Mouse (Mus musculus) adrenal gland, postnatal 25 days (tissue): ENCODE measurements around the gene Cngb1. TPM values are rescaled to one million over a fixed set of nuclear protein-coding genes. Genes with fewer than 3 reads are reported as not detected.

Experiments used
- DNase-seq: peaks from one replicate; pipeline ENCODE4 v3.0.0; 2021; ENCODE audit warnings: mixed read lengths
- long read RNA-seq: library from polyadenylated mRNA; stranded (forward); transcript quantifications from one replicate; pipeline ENCODE4 v2.0.0, GENCODE M21; 2021
- total RNA-seq: library from RNA; stranded (reverse); gene quantifications from 2 replicates; pipeline ENCODE4 v1.2.3, GENCODE M21; 2021

Gene Cngb1
- total RNA-seq: 0.52 and 1.6 TPM in 2 replicates
- long read RNA-seq, partial matches to known transcripts: 0 of 2 reads
- long read RNA-seq, other reads (novel, unspliced or antisense): 1 of 2 reads

DNA sequence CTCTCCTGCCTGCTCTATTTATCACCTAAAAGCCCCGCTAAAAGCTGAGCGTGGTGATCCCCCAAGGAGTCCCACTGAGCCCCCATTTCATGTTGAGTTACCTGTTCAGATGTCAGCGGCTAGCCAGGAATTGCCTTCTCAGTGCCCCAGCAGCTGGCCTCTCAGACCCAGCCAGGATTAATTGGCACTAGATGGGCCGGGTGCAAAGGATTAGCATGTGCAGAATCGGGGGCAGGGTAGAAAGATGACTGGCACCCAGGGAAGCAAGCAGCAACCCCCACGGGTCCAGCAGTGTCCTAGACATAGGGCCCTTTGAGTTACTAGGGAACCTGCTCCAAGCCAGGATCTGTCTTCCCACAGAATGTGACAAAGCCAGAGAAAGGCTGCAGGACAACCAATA is at the start of gene Cngb1:
Cngb1 (minus strand) TSS at position 155 of the 400 bp plus-strand sequence.
- DNase-seq: no peak

DNA sequence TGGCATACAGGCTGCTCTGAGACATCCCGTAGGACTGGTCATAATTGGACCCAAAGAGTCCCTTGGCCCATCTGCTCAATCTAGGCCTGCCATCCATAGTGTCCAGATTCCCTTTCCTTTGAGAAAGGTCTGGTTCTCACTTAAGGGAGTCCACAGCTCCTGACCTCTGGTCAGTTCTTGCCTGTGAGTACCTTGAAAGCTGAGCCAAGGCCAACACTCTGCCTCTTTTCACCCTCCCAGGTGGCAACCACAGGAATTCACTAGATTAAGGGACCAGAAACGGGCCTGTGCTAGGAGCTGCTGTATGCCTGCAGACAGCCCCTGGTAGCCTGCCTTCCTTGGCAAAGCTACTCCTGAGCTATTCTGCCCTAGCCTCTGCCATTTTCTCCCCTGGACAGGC is 48.2 kb upstream of the Cngb1 start:
- no peak for DNase-seq

DNA sequence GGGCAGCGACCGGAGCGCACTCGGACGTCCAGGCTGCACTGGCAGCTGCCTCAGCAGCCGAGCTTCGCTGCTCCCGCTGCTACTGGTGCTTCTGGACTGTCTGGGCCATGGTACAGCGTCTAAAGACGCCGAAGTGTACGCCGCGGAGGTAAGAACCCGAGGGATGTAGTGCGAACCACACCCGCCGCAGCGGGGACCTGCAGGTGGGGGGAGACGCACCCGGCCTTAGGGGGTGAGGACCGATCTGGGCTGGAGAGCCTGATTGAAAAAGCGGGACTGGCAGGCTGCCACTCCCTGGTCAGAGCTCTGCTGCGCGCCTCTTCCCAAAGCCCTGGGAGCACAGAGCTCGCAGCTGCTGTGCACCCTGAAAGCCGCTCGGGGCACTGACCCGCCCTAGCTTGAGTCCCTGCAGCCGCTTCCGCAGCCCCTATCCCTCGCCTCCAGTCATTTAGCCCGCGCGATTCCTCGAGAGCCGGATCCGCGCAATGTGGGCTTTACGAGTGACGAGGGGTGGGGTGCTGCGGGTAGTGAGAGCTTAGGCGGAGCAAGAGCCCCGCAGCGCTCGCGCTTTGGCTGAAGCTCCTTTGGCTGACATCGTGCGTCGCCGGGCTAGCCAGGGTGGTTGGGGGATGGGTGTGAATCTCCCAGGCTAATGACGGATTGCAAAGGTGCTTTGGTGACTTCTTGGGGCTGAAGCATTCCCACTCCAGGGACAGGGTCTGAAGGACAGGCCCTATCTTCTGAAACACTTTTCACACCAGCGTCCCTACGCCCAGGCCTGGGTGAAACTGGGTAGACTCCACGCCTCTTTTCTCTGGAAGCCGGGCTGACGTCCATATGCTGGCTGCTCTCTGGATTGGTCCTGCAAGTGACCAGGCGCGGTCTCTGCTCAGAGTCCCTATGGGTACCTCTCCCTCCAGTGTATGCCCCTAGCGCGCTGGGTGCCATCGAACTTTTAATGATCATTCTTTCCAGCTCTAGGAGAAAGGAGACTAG is 46.8 kb upstream of the Cngb1 start:
- DNase-seq: peak; percentile 60

DNA sequence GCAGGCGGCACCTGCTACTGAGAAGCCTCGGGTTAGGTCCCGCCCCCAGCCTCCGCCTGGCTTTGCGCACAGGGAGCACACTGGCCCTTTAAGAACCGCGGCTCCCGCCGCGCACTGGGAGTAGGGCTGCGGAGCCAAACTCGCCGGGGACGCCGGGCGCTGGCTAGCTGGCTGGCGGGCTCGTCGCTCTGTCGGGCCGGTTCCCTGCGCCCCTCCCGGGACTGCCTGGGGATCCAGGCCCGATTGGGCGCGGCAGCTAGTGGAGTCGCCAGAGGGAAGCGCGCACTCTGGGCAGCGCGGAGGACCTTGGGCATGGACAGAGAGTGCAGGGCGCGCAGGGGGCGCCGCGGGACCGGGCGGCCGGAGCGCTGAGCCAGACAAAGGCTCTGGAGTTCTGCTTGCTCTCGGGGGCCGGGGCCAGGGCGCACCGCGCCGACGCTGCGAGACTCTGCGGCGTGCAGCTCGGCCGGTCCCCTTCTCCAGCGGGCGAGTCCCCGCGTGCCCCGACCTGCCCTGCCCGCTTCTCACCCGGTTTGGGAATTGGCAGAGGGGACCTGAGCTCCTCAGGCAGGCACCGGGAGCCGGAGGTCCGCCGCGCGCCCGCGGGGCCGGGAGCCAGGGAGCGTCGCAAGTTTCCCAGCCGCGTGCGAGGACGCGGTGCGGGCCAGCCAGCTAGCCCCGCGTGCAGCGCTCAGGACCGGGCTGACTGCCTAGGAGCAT is 45.9 kb upstream of the Cngb1 start, which contains the start of gene Mmp15:
Mmp15 (plus strand) TSS at position 118 of the 720 bp plus-strand sequence.
- DNase-seq: peak; percentile 81

DNA sequence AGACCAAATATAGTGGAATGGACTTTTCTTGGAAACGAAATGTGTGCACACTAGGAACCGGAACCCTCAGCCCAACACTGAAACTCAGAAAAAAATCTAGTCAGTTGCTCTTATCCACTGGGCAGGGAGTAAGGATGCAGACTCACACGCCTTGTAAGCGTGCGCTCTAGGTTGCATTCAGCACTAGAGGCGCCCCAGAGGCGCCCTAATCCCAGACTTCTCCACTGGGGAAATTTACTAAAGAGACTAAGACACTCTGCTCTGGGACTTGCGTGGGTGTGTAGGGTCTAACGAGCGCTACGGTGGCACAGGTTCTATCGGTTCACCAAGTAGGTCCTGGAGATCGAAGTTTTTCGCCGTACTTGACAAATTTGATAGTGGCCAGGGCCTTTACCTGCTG is 45.1 kb upstream of the Cngb1 start:
- no peak for DNase-seq

DNA sequence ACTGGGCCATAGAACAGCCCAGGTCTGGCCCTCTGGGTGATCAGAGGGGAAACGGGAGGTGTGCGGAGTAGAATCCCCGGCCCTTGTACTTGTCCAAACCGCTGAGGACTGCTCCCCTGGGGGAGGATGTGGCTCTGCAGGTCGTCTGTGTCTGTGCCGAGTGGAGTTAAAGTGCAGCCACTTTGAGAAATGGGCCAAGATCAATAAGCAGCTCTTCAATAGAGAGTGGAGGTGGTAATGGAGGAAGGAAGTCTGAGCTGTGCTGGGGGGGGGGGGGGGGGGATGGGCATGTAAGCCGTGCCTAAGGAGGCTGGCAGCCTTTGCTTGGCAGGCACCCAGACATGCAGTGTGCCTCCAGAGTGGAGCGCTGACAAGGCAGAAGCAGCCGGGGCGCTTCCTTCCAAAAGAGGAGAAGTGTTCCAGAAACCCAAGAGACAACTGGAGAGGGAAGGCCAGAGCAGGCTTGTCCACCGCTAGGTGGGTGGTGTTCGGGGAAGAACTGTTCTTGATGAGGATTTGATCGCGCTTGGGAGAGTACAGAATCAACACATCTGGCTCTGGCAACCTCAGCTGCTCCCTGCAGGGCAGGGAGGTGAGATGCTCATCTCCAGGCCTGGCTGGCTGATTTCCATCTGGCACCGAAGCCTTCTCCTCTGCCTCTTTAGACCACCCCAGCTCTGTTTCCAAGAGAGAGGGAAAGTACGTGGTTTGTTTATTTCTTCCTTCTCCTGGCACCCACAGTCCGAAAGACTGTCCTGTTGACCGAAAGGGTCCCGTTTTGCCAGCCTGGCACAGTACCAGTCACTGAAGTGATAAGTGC is 42.6 kb upstream of the Cngb1 start:
- peak; percentile 72 for DNase-seq

DNA sequence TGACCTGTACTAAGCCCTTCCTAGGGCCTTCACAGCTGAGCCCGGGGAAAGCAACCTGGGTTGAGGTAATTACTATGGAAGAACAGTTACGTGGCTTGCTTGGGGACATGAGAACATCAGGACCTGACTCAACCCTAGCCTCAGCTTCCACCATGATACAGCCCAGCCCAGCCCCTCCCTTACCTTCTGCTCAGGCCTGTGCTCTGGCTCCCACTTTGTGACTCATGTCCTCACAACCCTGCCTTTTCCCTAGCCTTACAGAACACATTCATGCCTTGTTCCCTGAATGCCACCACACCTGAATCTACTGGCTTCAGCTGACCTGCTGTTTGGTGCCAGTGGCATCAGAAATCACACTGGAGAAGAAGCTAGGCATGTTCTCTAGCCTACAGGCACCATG is 42.0 kb upstream of the Cngb1 start:
- no peak for DNase-seq

DNA sequence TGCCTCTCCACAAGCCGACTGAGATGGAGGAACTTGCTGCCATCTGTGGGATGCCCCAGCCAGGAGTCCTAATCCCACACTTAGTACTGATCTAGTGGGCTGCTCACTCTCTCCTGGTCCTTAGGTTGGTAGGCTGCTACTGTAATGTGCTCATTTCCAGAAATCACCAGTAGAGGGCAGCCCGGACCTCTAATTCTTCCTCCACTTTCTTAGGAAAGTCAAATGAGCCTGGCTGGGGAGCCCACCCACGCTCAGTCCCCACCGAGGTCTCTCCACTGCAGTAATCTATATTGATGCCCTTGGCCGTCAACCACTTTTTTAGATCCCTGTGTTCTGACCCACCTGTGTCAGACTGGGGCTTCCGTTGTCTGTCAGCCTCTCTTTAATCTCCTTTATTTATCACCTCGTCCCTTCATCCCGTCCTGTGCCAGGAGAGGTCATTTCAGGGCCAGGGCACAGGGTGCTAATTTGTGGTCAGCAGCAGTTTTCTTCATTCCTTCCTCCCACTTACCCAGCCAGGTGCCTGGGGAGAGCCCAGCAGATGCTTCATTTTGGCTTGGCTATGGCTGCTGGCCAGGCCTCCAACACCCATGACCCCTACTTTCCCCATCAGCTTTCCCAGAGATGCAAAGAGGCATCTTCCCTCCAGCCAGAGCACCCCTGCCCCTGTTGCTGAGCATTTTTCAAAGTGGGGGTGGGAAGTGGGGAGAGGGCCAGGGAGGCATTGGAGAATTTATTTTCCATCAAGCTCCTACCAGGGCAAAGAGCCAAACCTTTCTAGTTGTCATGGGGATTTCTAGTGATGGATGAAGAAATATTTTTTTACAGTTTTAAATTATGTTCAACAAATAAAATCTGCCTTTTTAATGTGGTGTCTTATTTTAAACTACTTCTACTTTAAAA is 40.5 kb upstream of the Cngb1 start:
- peak; percentile 58 for DNase-seq

DNA sequence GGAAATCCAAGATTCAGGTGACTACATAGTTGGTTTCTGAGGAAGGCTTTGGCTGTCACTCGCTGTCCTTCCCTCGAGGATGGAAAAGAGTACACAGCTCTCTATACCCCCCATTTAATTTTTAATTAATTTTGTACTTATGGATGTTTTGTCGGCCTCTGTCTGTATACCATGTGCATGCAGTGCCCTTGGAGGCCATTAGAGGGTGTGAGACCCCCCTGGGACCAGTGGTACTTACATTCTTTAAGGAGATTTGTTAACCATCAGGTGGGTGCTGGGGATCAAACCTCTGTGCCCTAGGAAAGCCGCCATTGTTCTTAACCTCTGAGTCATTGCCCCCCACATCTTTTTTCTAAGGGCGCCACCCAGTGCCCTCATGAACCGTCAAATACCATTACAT is 38.3 kb upstream of the Cngb1 start:
- DNase-seq: no peak

DNA sequence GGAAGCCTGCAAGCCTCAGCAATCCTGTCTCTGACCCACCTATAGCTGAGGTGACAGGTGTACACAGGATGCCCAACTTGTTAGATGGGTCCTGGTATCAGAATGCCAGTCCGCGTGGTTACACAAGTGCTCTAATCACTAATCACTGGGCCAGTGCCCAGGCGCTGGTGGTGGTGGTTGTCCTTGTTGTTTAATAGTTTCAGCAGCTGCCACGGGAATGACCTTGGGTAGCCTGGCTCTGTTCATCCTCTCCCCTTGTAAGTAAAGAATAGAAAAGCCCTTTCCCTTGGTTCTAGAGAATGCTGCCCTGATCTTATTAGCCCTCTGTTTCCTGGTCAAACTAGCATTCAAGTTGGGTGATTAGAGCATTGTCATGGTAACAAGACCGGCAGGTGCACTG is 35.3 kb upstream of the Cngb1 start:
- peak; percentile 63 for DNase-seq

DNA sequence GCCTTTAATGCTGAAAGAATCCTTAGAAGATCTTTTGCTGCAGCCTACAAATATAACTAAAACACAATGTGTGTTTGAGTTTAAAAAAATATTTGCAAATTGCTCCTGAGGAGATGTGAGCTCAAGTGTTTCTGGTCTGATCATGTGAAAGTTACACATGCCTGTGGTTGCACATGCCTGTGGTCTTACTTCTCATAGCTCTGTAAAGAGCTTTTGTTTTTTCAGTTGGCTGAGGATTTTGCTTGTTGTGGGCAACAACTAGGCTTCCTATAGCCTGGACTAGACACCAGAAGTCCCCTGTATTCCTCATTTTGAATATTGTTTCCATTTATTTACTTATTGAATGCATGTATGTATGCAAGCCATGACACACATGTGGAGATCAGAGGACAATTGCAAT is 30.0 kb upstream of the Cngb1 start:
- no peak for DNase-seq

DNA sequence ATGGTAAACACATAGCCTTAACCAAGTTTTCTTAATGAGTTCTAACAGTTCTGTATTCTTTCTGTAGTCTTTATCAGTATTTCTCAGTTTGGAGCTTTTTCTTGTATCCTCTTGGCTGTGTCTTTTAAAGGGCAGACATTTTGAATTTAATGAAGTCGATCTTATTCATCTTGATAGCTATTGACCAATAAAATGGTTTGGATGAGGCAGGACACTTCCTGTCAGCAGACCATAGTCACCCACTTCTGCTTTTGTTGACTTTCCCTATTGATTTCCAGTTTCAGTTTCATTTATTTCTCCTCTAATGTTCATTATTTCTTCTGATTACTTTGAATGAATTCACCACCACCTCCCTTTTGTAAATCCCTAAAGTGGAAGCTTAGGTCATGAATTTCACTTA is 29.3 kb upstream of the Cngb1 start:
- no peak for DNase-seq

DNA sequence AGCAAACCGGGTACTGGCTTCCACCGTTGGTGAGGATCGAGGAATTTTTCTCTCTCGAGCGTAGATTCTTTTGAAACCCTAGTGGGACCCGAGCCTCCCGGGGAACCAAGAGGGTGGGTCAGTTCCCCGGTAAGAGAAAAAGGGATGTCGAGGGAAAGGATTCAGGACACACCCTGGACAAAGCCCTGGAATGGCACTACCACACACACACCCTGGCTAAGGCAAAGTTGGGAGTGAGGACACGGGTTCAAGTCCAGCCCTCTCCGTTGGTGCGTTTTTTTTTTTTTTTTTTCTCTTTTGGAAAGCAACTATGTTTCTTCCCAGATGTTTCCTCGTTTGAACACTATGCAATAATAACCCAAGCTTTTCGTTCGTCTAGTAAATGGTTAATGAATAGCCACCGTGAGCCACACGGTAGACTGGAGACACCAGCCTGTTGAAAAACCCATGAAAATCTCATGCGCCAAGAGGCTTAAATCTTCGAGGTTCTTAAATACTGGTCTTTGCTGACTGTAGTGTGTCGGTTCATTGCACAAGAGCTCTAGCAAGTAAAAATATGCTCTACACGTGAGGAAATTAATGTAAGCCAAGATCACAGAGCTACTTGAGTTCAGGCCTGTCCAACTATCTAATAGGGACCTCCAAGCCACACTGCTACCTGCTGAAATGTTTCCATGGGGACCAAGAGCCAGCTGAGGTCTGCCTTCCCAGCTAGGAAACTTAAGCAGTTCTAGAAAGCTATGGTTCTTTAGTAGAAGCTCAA is 26.2 kb upstream of the Cngb1 start:
- no peak for DNase-seq

DNA sequence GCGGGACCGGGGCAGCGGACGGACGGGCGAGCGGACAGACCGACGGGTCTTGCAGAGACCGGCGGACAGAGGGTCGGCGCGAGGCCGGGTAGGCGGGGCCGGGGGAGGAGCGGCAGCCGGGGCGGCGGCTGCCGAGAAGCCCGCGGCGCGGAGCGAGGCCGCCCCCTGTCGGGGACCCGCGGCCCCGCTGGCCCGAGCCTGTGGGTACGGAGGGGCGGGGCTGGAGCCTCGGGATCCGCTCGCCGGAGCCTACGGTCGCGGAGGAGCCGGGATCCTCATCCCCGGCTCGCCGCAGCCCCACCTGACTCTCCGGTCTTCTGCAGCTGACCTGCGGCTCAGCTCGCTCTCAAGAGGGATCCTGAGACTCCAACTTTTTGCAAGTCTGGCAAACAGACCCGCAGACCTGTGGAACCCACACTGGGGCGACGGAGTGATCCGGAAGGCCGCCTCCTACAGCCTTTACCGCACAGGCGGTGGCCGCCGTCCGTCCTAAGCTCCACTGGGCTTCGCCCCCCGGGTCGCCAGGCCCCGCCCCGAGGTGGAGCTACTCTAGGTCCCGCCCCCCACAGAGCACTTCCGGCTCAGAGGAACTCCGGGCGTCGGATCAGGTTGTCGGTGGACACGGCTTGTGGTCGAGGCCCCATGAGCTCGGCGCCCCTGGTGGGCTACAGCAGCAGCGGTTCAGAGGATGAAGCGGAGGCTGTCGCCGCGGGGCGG is 25.5 kb upstream of the Cngb1 start, which contains the start of the genes Zfp319 and Usb1:
Zfp319 (minus strand) TSS at position 231 of the 717 bp plus-strand sequence.
Usb1 (plus strand) TSS at position 565 of the 717 bp plus-strand sequence.
- DNase-seq: peak; percentile 95

DNA sequence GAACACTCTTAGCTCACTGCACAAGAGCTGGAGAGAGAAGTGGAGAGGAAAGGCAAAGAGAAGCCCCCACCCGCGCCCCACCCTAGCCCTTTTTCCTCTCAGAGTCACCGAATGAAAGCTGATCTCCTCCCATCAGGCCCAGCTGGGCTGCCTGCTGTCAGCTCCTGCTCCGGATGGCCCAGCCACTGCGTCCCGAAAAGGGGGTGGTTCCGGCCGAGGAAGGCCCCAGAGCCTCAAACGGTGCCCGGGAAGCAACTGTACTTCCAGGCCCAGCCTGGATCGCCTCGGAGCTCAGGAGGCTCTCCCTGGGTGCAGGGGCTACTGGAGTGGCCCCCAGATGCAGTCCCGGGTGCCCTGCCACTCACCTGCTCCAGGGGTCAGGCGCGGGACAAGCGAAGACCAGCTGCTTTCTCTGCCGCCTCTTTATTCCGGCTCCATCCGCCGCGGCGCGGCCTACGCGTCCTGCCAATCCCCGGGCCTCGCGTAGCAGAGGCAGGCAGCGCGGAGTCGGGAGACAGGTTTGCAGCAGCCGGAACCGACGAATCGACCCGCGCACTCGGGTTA is 24.9 kb upstream of the Cngb1 start:
- DNase-seq: peak; percentile 65

DNA sequence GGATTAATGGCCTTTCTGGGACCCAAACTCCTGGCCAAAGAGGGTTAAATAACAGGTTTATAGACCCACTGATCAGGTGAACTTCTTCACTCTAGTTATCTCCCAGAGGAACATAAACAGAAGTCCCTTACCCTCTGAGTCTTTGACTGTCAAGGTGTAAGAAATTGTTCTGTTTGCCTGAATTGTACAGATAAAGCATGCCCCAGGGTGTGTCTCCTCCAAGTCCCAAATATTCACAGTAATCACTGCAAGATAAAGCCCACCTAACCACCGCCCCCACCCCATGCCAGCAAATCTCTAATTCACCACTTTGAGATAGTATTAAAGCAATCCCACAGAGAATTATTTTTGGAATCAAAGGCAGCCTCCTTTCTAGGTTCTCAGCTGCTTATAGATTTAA is 24.0 kb upstream of the Cngb1 start:
- no peak for DNase-seq

DNA sequence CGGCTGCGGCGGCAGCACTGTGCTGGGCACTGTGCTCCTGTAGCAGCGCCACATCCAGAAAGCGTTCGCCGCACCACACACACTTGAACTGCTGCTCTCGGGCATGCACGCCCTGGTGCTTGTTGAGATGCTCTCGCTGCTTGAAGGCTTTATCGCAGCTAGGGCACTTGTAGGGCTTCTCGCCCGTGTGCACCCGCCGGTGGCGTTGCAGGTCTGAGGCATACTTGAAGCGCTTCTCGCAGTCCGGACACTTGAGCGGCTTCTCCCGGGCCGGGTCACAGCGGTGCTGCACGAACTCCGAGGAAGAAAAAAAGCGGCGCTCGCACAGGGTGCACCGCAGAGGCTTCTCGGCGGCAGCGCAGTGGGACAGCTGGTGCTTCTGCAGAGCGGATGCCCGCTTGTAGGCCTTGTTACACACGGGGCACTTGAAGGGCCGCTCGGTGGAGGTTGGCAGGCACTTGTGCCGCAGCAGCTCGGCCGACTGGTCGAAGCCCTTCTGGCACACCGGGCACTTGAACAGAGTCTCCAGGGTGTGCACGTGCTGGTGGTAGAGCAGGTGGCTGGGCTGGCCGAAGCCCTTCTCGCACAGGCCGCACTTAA is 21.6 kb upstream of the Cngb1 start:
- DNase-seq: no peak

DNA sequence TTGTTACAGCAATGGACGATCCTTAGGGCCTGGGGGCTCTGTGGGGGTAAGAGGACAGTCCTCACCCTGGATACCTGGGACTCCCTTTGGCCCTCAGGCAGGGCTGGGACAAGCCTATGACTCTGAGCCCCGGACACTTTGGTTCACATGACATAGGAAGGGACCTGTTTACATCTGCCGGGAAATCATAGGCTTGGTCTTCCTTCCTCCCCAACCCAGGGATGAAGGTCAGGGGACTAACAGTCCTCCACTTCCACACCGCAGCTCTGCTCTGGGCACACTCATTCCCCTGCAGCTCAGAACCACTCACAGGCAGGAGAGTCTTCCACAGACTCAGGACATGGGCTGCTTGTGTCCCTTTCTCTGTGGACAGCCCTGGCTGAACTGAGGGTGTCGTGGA is 20.4 kb upstream of the Cngb1 start:
- DNase-seq: no peak

DNA sequence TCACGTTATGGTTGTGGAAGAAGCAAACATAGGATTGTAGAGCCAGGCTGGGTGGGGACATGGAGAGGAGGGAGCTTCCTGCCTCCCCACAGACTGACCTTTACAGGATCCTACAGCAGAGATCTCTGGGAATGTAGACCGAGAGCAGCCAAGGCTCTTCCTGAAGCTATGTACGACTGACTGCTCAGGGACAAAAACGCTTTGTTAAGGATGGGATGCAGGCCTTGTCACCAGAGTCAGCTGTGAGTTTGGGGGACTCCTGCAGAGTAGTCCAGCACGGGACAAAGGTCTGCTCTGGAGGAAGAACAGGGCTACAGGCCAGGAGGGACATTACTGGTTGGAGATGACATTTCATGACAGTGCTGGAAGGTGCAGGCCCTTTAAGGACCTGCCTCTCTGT is 18.3 kb upstream of the Cngb1 start:
- DNase-seq: no peak
